Mouse (Mus musculus): ENCODE measurements around the gene Tdp1. TPM values are rescaled to one million over a fixed set of nuclear protein-coding genes. Genes with fewer than 3 reads are reported as not detected.

Gene Tdp1
- total RNA-seq, 1 experiment: 27.5 TPM

DNA sequence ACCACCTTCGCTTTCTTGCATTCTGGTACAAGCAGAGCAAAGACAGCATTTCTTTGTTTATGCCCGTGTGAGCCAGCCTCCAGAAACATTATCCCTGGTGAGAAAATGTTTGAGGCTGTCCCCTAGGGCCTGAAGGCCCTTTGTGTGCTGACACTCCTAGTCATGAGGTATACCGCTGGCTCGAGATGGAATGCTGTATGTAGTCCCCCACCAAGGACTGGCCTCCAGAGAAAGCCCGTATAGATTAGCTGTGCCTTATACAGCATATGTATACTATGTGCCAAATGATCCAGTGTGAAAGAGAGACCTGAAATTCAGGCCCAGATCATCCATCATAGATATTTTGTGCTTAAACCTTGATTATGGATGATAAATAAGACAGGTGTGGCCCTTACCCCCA, 39.4 kb downstream of the Tdp1 start:
- Histone ChIP-seq H3K36me3 (ENCODE audit: control insufficient read depth, insufficient read depth, low read length, poor library complexity, severe bottlenecking) (peaks cover 6% of the 10 kb centered on the region; the same call in 1 of the 2 replicates), H3K4me3 (ENCODE audit: insufficient read depth in 1 of 2, low read depth in 1 of 2, low read length in 2 of 2, poor library complexity in 1 of 2, severe bottlenecking in 1 of 2) (no peak overlapping the region), H3K27ac (ENCODE audit: insufficient read depth, low read depth, low read length, poor library complexity, severe bottlenecking) (no peak overlapping the region), H3K9me3 (ENCODE audit: control insufficient read depth, insufficient read depth, low read depth, low read length) (no peaks in the 10 kb centered on the region), H3K4me1 (ENCODE audit: control insufficient read depth in 2 of 2, insufficient read depth in 2 of 2, low read length in 2 of 2, poor library complexity in 1 of 2) (0 out of 4 replicates have a peak, but pooled peaks cover 0 to 3% of the 10 kb centered on the region in 2 experiments), H3K9ac (ENCODE audit: insufficient read depth, low read depth, low read length, poor library complexity, severe bottlenecking) (no peak overlapping the region)
- in situ Hi-C loops (cut with MboI; ENCODE audit: low sequenced_read_pairs in 2 of 2, unreplicated experiment in 2 of 2): no loop called here
- TF ChIP-seq MAFK (IDR thresholded peaks at IDR 0.05; ENCODE audit: insufficient read depth, low read depth, low read length): no peak
- no peak for TF ChIP-seq ZNF384 (IDR thresholded peaks at IDR 0.05; ENCODE audit: low read depth, low read length)
- no peak for TF ChIP-seq HCFC1 (IDR thresholded peaks at IDR 0.05; ENCODE audit: borderline replicate concordance, insufficient read depth, low read length)
- TF ChIP-seq CHD2 (IDR thresholded peaks at IDR 0.05; ENCODE audit: low read depth, low read length): no peak
- TF ChIP-seq ZC3H11A (IDR thresholded peaks at IDR 0.05; ENCODE audit: borderline replicate concordance, low read depth, low read length): no peak
- DNase-seq (ENCODE audit: low read depth, low spot score): no peak

DNA sequence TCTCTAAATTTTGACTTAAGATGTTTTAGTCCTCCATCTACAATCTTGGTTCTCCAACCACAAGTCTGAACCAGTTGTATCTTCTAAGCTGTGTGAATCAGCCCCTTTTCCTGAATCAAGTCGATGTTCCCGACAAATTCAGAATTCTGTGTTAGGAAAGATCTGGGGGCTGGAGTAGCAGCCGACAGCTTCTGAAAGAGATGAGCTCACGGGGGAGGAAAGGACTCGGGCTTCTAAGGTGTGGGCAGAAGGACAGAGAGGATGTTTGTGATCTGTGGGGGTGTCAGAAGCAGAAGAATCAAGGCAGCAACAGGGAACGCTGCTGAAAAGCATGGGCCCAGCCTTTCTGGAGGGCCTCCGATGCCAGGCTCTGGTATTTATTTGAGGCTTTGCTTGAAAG, 44.0 kb downstream of the Tdp1 start:
- Histone ChIP-seq H3K4me1 (ENCODE audit: control insufficient read depth in 2 of 2, insufficient read depth in 2 of 2, low read length in 2 of 2, poor library complexity in 1 of 2) (0 out of 4 replicates have a peak, but pooled peaks cover 0 to 3% of the 10 kb centered on the region in 2 experiments), H3K27ac (ENCODE audit: insufficient read depth, low read depth, low read length, poor library complexity, severe bottlenecking) (no peak overlapping the region), H3K9ac (ENCODE audit: insufficient read depth, low read depth, low read length, poor library complexity, severe bottlenecking) (no peak overlapping the region), H3K4me3 (ENCODE audit: insufficient read depth in 1 of 2, low read depth in 1 of 2, low read length in 2 of 2, poor library complexity in 1 of 2, severe bottlenecking in 1 of 2) (no peak overlapping the region), H3K9me3 (ENCODE audit: control insufficient read depth, insufficient read depth, low read depth, low read length) (no peaks in the 10 kb centered on the region), H3K36me3 (ENCODE audit: control insufficient read depth, insufficient read depth, low read length, poor library complexity, severe bottlenecking) (peaks cover 13% of the 10 kb centered on the region; the same call in 1 of the 2 replicates)
- no peak for TF ChIP-seq HCFC1 (IDR thresholded peaks at IDR 0.05; ENCODE audit: borderline replicate concordance, insufficient read depth, low read length)
- TF ChIP-seq CHD2 (IDR thresholded peaks at IDR 0.05; ENCODE audit: low read depth, low read length): no peak
- no peak for TF ChIP-seq ZC3H11A (IDR thresholded peaks at IDR 0.05; ENCODE audit: borderline replicate concordance, low read depth, low read length)
- no peak for TF ChIP-seq ZNF384 (IDR thresholded peaks at IDR 0.05; ENCODE audit: low read depth, low read length)
- TF ChIP-seq MAFK (IDR thresholded peaks at IDR 0.05; ENCODE audit: insufficient read depth, low read depth, low read length): no peak
- in situ Hi-C loops (cut with MboI; ENCODE audit: low sequenced_read_pairs in 2 of 2, unreplicated experiment in 2 of 2): no loop called here
- no peak for DNase-seq (ENCODE audit: low read depth, low spot score)

DNA sequence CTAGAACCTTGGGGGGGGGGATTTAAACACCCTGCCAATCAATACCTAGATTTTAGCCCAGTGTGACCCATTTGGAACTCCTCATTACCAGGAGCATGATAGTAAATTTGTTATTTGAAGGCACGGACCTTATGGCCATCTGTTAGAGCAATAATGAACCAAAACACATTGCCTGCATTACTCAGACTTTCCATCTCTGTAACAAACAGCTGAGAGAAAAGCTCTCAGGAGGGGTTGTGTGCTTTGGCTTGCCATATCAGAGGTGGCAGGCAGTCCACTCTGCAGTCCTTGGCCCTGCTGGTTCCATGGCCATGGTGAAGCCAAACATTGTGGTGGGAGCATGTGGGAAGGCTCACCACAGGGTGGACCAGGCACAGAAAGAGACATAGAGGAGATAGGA, 44.8 kb downstream of the Tdp1 start:
- peaks cover 13% of the 10 kb centered on the region; the same call in 1 of the 2 replicates for H3K36me3 ChIP-seq (ENCODE audit: control insufficient read depth, insufficient read depth, low read length, poor library complexity, severe bottlenecking)
- H3K4me1 ChIP-seq (ENCODE audit: control insufficient read depth in 2 of 2, insufficient read depth in 2 of 2, low read length in 2 of 2, poor library complexity in 1 of 2): 0 out of 4 replicates have a peak, but pooled peaks cover 0 to under 1% of the 10 kb centered on the region in 2 experiments
- no peak for DNase-seq (ENCODE audit: low read depth, low spot score)

DNA sequence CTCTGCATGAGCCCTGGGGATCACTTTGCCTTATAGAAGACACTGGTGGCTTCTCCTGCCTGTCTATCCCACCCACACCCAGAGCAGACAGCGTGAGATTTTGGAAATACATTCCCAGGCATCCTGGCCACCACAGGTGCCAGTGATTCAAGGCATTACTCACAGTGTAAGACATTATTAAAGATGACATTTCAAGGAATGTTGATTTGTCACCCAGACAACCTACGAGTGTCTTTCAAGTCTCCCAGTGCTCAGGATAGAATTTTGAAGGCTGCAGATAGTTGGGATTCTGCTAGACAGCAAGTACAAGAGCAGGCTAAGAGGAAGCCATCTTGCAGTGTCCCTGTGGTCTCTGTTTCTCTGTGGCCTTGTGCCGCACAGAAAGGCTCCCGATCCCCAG, 47.9 kb downstream of the Tdp1 start:
- Histone ChIP-seq H3K27ac (ENCODE audit: insufficient read depth, low read depth, low read length, poor library complexity, severe bottlenecking) (no peak overlapping the region), H3K36me3 (ENCODE audit: control insufficient read depth, insufficient read depth, low read length, poor library complexity, severe bottlenecking) (peaks cover 19% of the 10 kb centered on the region; the same call in 1 of the 2 replicates), H3K4me3 (ENCODE audit: insufficient read depth in 1 of 2, low read depth in 1 of 2, low read length in 2 of 2, poor library complexity in 1 of 2, severe bottlenecking in 1 of 2) (no peak overlapping the region), H3K9me3 (ENCODE audit: control insufficient read depth, insufficient read depth, low read depth, low read length) (no peaks in the 10 kb centered on the region), H3K4me1 (ENCODE audit: control insufficient read depth in 2 of 2, insufficient read depth in 2 of 2, low read length in 2 of 2, poor library complexity in 1 of 2) (no peaks in the 10 kb centered on the region), H3K9ac (ENCODE audit: insufficient read depth, low read depth, low read length, poor library complexity, severe bottlenecking) (no peak overlapping the region)
- DNase-seq (ENCODE audit: low read depth, low spot score): no peak
- in situ Hi-C loops (cut with MboI; ENCODE audit: low sequenced_read_pairs in 2 of 2, unreplicated experiment in 2 of 2): no loop called here
- TF ChIP-seq HCFC1 (IDR thresholded peaks at IDR 0.05; ENCODE audit: borderline replicate concordance, insufficient read depth, low read length) (no peak), CHD2 (IDR thresholded peaks at IDR 0.05; ENCODE audit: low read depth, low read length) (no peak), MAFK (IDR thresholded peaks at IDR 0.05; ENCODE audit: insufficient read depth, low read depth, low read length) (no peak), ZNF384 (IDR thresholded peaks at IDR 0.05; ENCODE audit: low read depth, low read length) (no peak), ZC3H11A (IDR thresholded peaks at IDR 0.05; ENCODE audit: borderline replicate concordance, low read depth, low read length) (no peak)

More for the DNA sequence above, 44.8 kb downstream of the Tdp1 start:
- no peak overlapping the region for H3K27ac ChIP-seq (ENCODE audit: insufficient read depth, low read depth, low read length, poor library complexity, severe bottlenecking)
- TF ChIP-seq MAFK (IDR thresholded peaks at IDR 0.05; ENCODE audit: insufficient read depth, low read depth, low read length): no peak
- TF ChIP-seq ZNF384 (IDR thresholded peaks at IDR 0.05; ENCODE audit: low read depth, low read length): no peak
- no peak for TF ChIP-seq ZC3H11A (IDR thresholded peaks at IDR 0.05; ENCODE audit: borderline replicate concordance, low read depth, low read length)
- TF ChIP-seq HCFC1 (IDR thresholded peaks at IDR 0.05; ENCODE audit: borderline replicate concordance, insufficient read depth, low read length): no peak
- no peak for TF ChIP-seq CHD2 (IDR thresholded peaks at IDR 0.05; ENCODE audit: low read depth, low read length)
- in situ Hi-C loops (cut with MboI; ENCODE audit: low sequenced_read_pairs in 2 of 2, unreplicated experiment in 2 of 2): no loop called here
- no peak overlapping the region for H3K4me3 ChIP-seq (ENCODE audit: insufficient read depth in 1 of 2, low read depth in 1 of 2, low read length in 2 of 2, poor library complexity in 1 of 2, severe bottlenecking in 1 of 2)
- H3K9ac ChIP-seq (ENCODE audit: insufficient read depth, low read depth, low read length, poor library complexity, severe bottlenecking): no peak overlapping the region
- no peaks in the 10 kb centered on the region for H3K9me3 ChIP-seq (ENCODE audit: control insufficient read depth, insufficient read depth, low read depth, low read length)
